Mouse (Mus musculus) cerebellum, adult 2 months (tissue): ENCODE measurements around the gene Timp3.

Experiments used
- CTCF ChIP-seq: fragments of 200-500 bp; IDR thresholded peaks from 2 replicates; pipeline ENCODE4 v1.5.1; 2011; ENCODE audit warnings: low read depth, mild to moderate bottlenecking, control low read depth, low read length, moderate library complexity, borderline replicate concordance; ENCODE audit not compliant: insufficient read depth
- POLR2A ChIP-seq: fragments of 200-500 bp; IDR thresholded peaks from 2 replicates; pipeline ENCODE4 v1.6.1; 2011; ENCODE audit warnings: low read length, control low read depth, borderline replicate concordance; ENCODE audit not compliant: insufficient read depth

DNA sequence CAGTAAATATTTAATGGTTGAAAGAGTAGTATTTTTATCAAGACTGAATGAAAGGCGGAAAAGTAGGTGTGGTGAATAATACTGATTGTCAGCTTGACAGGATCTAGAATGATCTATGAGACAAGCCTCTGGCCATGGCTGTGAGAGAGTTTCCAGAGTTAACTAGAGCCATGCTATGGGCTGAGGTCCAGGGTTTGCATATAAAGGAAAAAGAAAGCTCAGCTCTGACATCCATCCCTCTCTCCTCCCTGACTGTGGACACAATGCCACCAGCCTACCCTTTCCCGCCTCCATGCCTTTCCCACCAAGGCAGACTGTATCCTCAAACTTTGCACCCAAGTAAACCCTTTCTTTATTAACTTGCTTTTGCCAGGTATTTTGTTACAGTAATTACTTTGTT is 73.9 kb downstream of the Timp3 start:
- no peak for TF ChIP-seq POLR2A
- TF ChIP-seq CTCF, result no peak
